In the genomic region with DNA sequence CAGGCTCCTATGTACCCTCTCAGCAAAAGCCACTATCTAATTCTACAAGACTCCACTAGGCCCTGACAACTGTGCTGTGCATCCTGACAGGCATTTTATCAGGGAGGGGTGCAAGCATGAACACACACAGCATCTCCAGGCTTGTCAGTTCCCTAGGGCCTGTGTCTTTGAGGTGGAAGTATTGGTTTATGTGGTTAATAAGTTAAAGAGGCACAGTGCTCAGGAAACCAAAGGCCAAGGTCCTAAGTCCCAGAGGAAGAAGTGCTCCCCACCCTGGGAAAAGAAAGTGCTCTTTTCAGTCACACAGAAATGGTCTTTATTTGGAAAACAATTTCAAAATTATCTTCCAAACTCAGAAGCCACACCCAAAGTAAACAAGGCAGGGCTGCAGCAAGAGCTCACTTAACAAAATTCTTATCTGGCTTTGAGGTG, we compare ENCODE assay signal across 8 mouse cellular contexts. TPM values are rescaled to one million over a fixed set of nuclear protein-coding genes. Genes with fewer than 3 reads are reported as not detected.
A peak's percentile ranks its signal among the peaks of the same experiment; 100 is the strongest.
DNase-seq lines count a peak whose midpoint lies in the region; ATAC-seq and TF ChIP-seq lines count a peak whose summit lies in the region.

No protein-coding gene starts in this region.

- TF ChIP-seq CTCF in hindbrain, postnatal 0 days (IDR thresholded peaks at IDR 0.05; ENCODE audit: low read depth) = no peak

- H3K27me3 ChIP-seq in hindbrain, postnatal 0 days (ENCODE audit: insufficient read depth, low read length) = no peaks in the 10 kb centered on the region
- H3K27me3 ChIP-seq in liver, embryonic 16.5 days (ENCODE audit: control insufficient read depth, insufficient read depth, low read depth, low read length) = no peaks in the 10 kb centered on the region

- H3K36me3 ChIP-seq in hindbrain, postnatal 0 days (ENCODE audit: insufficient read depth, low read length) = peaks cover 6% of the 10 kb centered on the region
- peaks cover 12% of the 10 kb centered on the region for H3K36me3 ChIP-seq in liver, embryonic 16.5 days (ENCODE audit: control insufficient read depth, insufficient read depth)

- no peak for ATAC-seq in hindbrain, postnatal 0 days
- ATAC-seq in liver, embryonic 16.5 days (ENCODE audit: low read depth) = peak; percentile 38
- no peak for ATAC-seq in inflammation-experienced regulatory T-cells, adult 6 months

- DNase-seq in 416B (ENCODE audit: low read depth) = peak; percentile 34
- peak; percentile 21 for DNase-seq in adipocyte (ENCODE audit: low spot score)
- DNase-seq in hindbrain, postnatal 0 days (ENCODE audit: low spot score) = no peak
- no peak for DNase-seq in adrenal gland, postnatal 4 days (ENCODE audit: low spot score in 2 of 2)
- no peak for DNase-seq in gastrocnemius, adult 8-10 months (ENCODE audit: low spot score in 2 of 2)
- no peak for DNase-seq in testis, postnatal 14 days (ENCODE audit: low spot score)

- H3K4me3 ChIP-seq in hindbrain, postnatal 0 days (ENCODE audit: low read length) = peak overlapping the region; percentile 85; the same call in 1 of the 2 replicates
- peak overlapping the region; percentile 98 for H3K4me3 ChIP-seq in liver, embryonic 16.5 days (ENCODE audit: low read depth, low read length)

- peaks cover 14% of the 10 kb centered on the region for H3K4me1 ChIP-seq in hindbrain, postnatal 0 days (ENCODE audit: insufficient read depth, low read length)
- peaks cover 15% of the 10 kb centered on the region for H3K4me1 ChIP-seq in liver, embryonic 16.5 days (ENCODE audit: control insufficient read depth, low read depth, low read length)

- H3K4me2 ChIP-seq in hindbrain, postnatal 0 days (ENCODE audit: low read depth, low read length) = peak overlapping the region; percentile 82
- H3K4me2 ChIP-seq in liver, embryonic 16.5 days (ENCODE audit: low read depth, low read length) = peak overlapping the region; percentile 72

- H3K9me3 ChIP-seq in hindbrain, postnatal 0 days (ENCODE audit: low read length) = no peaks in the 10 kb centered on the region
- H3K9me3 ChIP-seq in liver, embryonic 16.5 days (replicated peaks; ENCODE audit: control insufficient read depth, low read length) = no peaks in the 10 kb centered on the region

- H3K27ac ChIP-seq in hindbrain, postnatal 0 days = no peak overlapping the region
- H3K27ac ChIP-seq in liver, embryonic 16.5 days (ENCODE audit: low read length) = peak overlapping the region; percentile 98

- no peak overlapping the region for H3K9ac ChIP-seq in hindbrain, postnatal 0 days (replicated peaks; ENCODE audit: low read length)
- peak overlapping the region; percentile 68 for H3K9ac ChIP-seq in liver, embryonic 16.5 days (ENCODE audit: low read depth, low read length)

RNA-seq across cellular contexts. Expression of a gene that starts 1.5 kb away (rescaled TPM):
- 16.6 and 25.7 TPM in 2 replicates for total RNA-seq in hindbrain, postnatal 0 days (2014; rRNA removed)
- 20.2 and 22.2 TPM in 2 replicates for polyA plus RNA-seq in hindbrain, postnatal 0 days (2015; fragmentation: Nextera tagmentation; extraction: Ambion mirVana)
- 46.3 and 47.3 TPM in 2 replicates for polyA plus RNA-seq in liver, embryonic 16.5 days (2015; fragmentation: Nextera tagmentation; extraction: Ambion mirVana)
- total RNA-seq in adrenal gland, postnatal 4 days (2021) = 10 to 100 TPM; 28.9 to 30.5 TPM
- total RNA-seq in gastrocnemius, adult 8-10 months (2022) = 10 to 100 TPM; 41.7 to 53.2 (median 46.3) TPM
- polyA plus RNA-seq in inflammation-experienced regulatory T-cells, adult 6 months (2017; shearing (Covaris generic)) = 1 to 10 TPM; 1.4 to 2.3 (median 2.0) TPM

RNA-seq across cellular contexts. Expression of a gene that starts 8.7 kb away (rescaled TPM):
- total RNA-seq in hindbrain, postnatal 0 days (2014; rRNA removed) = 64.8 and 93.5 TPM in 2 replicates
- polyA plus RNA-seq in hindbrain, postnatal 0 days (2015; fragmentation: Nextera tagmentation; extraction: Ambion mirVana) = 82.4 and 84.2 TPM in 2 replicates
- polyA plus RNA-seq in liver, embryonic 16.5 days (2015; fragmentation: Nextera tagmentation; extraction: Ambion mirVana) = 124 and 125 TPM in 2 replicates
- total RNA-seq in adrenal gland, postnatal 4 days (2021) = 10 to 100 TPM; 67.0 to 77.5 TPM
- total RNA-seq in gastrocnemius, adult 8-10 months (2022) = 10 to 100 TPM; 64.2 to 71.5 (median 68.6) TPM
- polyA plus RNA-seq in inflammation-experienced regulatory T-cells, adult 6 months (2017; shearing (Covaris generic)) = 10 to 100 TPM; 24.3 to 30.5 (median 25.2) TPM

RNA-seq across cellular contexts. Expression of a gene that starts 17.2 kb away (rescaled TPM):
- total RNA-seq in hindbrain, postnatal 0 days (2014; rRNA removed) = 0.52 TPM in 1 of 2 replicates, not detected in the other
- polyA plus RNA-seq in hindbrain, postnatal 0 days (2015; fragmentation: Nextera tagmentation; extraction: Ambion mirVana) = 0.18 and 0.29 TPM in 2 replicates
- polyA plus RNA-seq in liver, embryonic 16.5 days (2015; fragmentation: Nextera tagmentation; extraction: Ambion mirVana) = 11.0 and 11.7 TPM in 2 replicates
- total RNA-seq in adrenal gland, postnatal 4 days (2021) = 1 to 10 TPM; 2.0 to 7.4 TPM
- 1 to 10 TPM; 2.9 to 3.8 (median 3.3) TPM for total RNA-seq in gastrocnemius, adult 8-10 months (2022)
- polyA plus RNA-seq in inflammation-experienced regulatory T-cells, adult 6 months (2017; shearing (Covaris generic)) = not detected

RNA-seq across cellular contexts. Expression of a gene that starts 37.5 kb away (rescaled TPM):
- total RNA-seq in hindbrain, postnatal 0 days (2014; rRNA removed) = 35.7 and 52.7 TPM in 2 replicates
- 63.5 and 65.0 TPM in 2 replicates for polyA plus RNA-seq in hindbrain, postnatal 0 days (2015; fragmentation: Nextera tagmentation; extraction: Ambion mirVana)
- polyA plus RNA-seq in liver, embryonic 16.5 days (2015; fragmentation: Nextera tagmentation; extraction: Ambion mirVana) = 53.2 and 55.5 TPM in 2 replicates
- total RNA-seq in adrenal gland, postnatal 4 days (2021) = 10 to 100 TPM; 51.9 to 55.3 TPM
- 10 to 100 TPM; 10.5 to 13.7 (median 11.9) TPM for total RNA-seq in gastrocnemius, adult 8-10 months (2022)
- 100 to 1,000 TPM in 1 of 3 experiments, 10 to 100 TPM in 2; 75.5 to 104 (median 88.6) TPM for polyA plus RNA-seq in inflammation-experienced regulatory T-cells, adult 6 months (2017; shearing (Covaris generic))

RNA-seq across cellular contexts. Expression of a gene that starts 37.8 kb away (rescaled TPM):
- total RNA-seq in hindbrain, postnatal 0 days (2014; rRNA removed) = 122 and 135 TPM in 2 replicates
- polyA plus RNA-seq in hindbrain, postnatal 0 days (2015; fragmentation: Nextera tagmentation; extraction: Ambion mirVana) = 90.6 and 94.9 TPM in 2 replicates
- 38.9 and 40.3 TPM in 2 replicates for polyA plus RNA-seq in liver, embryonic 16.5 days (2015; fragmentation: Nextera tagmentation; extraction: Ambion mirVana)
- total RNA-seq in adrenal gland, postnatal 4 days (2021) = 10 to 100 TPM; 35.5 to 37.8 TPM
- 10 to 100 TPM; 31.0 to 38.6 (median 35.4) TPM for total RNA-seq in gastrocnemius, adult 8-10 months (2022)
- 10 to 100 TPM; 48.5 to 53.2 (median 49.1) TPM for polyA plus RNA-seq in inflammation-experienced regulatory T-cells, adult 6 months (2017; shearing (Covaris generic))

Comparison
In these comparisons a context has a peak if more than half of its experiments do, and no peak if none do; other contexts are left out.
1. DNase-seq: peak in 416B (single experiment) and adipocyte (single experiment); none in hindbrain, postnatal 0 days (single experiment), adrenal gland, postnatal 4 days (0 of 2), gastrocnemius, adult 8-10 months (0 of 2) and testis, postnatal 14 days (single experiment).